ENCODE assay signal across 11 mouse cellular contexts in the genomic region with DNA sequence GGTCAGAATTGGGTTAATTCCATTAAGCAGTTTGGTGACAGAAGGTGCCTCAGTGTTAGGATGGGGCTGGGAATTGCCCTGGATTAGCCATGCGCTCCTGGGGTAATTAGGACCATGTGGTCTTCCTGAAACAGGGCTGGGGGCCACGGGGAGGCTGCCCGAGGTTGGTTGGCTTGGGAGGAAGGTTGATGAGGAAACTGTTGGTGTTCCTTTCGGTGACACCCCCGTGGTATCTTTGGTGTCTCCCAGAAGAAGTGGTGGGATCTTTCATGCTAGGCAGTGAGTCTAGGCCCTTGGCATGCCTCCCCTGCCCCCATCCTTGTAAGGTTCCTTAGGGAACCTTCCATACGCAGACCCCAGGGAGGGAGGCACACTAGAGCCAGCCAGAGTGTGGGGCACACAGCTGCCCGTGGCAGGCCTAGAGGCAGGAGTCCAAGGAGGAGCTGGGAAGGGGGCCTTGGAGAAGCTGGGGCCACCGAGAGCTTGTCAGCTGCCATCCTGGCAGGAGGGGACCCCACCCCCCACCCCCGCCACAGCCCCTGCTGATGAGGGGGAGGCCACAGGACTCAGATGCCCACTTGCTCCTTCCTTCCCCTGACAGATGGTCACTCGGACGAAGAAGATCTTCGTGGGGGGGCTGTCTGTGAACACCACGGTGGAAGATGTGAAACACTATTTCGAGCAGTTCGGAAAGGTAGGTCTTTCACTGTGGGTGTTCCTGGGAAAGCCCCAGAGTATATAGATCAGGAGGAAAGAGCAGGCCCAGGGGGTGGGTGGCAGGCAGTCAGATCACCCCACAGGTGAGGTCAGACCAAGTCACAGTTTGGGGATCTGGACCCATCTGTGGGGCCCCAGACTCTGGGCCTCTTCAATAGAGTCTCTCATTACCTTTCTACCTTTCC. TPM values are rescaled to one million over a fixed set of nuclear protein-coding genes. Genes with fewer than 3 reads are reported as not detected.
DNase-seq lines count a peak whose midpoint lies in the region; ATAC-seq lines count a peak whose summit lies in the region.
"Had no signal": no experiment of that assay in that cellular context is flagged by ENCODE, and none has a peak within 500 bp of the region (broad histone marks: within the 10 kb centered on the region; RNA-seq: fewer than 3 reads in every experiment).

No protein-coding gene starts in this region.

- H3K4me2 ChIP-seq in embryonic facial prominence, embryonic 15.5 days (replicated peaks), result peak overlapping the region; percentile 52
- no peak overlapping the region for H3K4me2 ChIP-seq in intestine, embryonic 16.5 days (ENCODE audit: low read depth, low read length)
- H3K4me2 ChIP-seq in neural tube, embryonic 13.5 days, result peak overlapping the region; percentile 93

- 31% methylated on average over 15 of the region's 15 CpGs for WGBS in embryonic facial prominence, embryonic 15.5 days
- 57% methylated on average over 15 of the region's 15 CpGs for whole genome bisulfite sequencing in intestine, embryonic 16.5 days
- WGBS in neural tube, embryonic 13.5 days, result 14% methylated on average over 15 of the region's 15 CpGs

- peak overlapping the region; percentile 85 for H3K27ac ChIP-seq in embryonic facial prominence, embryonic 15.5 days (replicated peaks)
- peak overlapping the region; percentile 63 for H3K27ac ChIP-seq in intestine, embryonic 16.5 days (ENCODE audit: low read length)
- H3K27ac ChIP-seq in neural tube, embryonic 13.5 days (replicated peaks), result peak overlapping the region; percentile 100

- H3K4me3 ChIP-seq in embryonic facial prominence, embryonic 15.5 days (replicated peaks), result no peak overlapping the region
- H3K4me3 ChIP-seq in intestine, embryonic 16.5 days (ENCODE audit: low read length), result no peak overlapping the region
- H3K4me3 ChIP-seq in neural tube, embryonic 13.5 days, result peak overlapping the region; percentile 97

- no peaks in the 10 kb centered on the region for H3K27me3 ChIP-seq in embryonic facial prominence, embryonic 15.5 days
- H3K27me3 ChIP-seq in intestine, embryonic 16.5 days (replicated peaks; ENCODE audit: control insufficient read depth, insufficient read depth, low read length), result no peaks in the 10 kb centered on the region
- no peaks in the 10 kb centered on the region for H3K27me3 ChIP-seq in neural tube, embryonic 13.5 days

- no peak for ATAC-seq in embryonic facial prominence, embryonic 15.5 days (ENCODE audit: insufficient number of reproducible peaks, low FRiP score, low TSS enrichment, low read depth)
- no peak for ATAC-seq in intestine, embryonic 16.5 days
- ATAC-seq in neural tube, embryonic 13.5 days (ENCODE audit: low read depth), result no peak
- ATAC-seq in megakaryocyte-erythroid progenitor cell, adult 5-6 weeks (replicated peaks; ENCODE audit: low FRiP score, low TSS enrichment, poor library complexity, severe bottlenecking), result no peak

- no peaks in the 10 kb centered on the region for H3K9me3 ChIP-seq in embryonic facial prominence, embryonic 15.5 days (replicated peaks)
- H3K9me3 ChIP-seq in intestine, embryonic 16.5 days (ENCODE audit: control insufficient read depth, low read length), result no peaks in the 10 kb centered on the region
- no peaks in the 10 kb centered on the region for H3K9me3 ChIP-seq in neural tube, embryonic 13.5 days

- 0 out of 2 replicates have a peak, but pooled peaks cover under 1% of the 10 kb centered on the region for H3K36me3 ChIP-seq in embryonic facial prominence, embryonic 15.5 days
- H3K36me3 ChIP-seq in intestine, embryonic 16.5 days (ENCODE audit: control insufficient read depth, insufficient read depth, low read length), result 0 out of 2 replicates have a peak, but pooled peaks cover 7% of the 10 kb centered on the region
- H3K36me3 ChIP-seq in neural tube, embryonic 13.5 days, result peaks cover 45% of the 10 kb centered on the region

- H3K4me1 ChIP-seq in embryonic facial prominence, embryonic 15.5 days, result peaks cover 81% of the 10 kb centered on the region
- H3K4me1 ChIP-seq in intestine, embryonic 16.5 days (ENCODE audit: control insufficient read depth, insufficient read depth, low read length), result peaks cover 34% of the 10 kb centered on the region
- H3K4me1 ChIP-seq in neural tube, embryonic 13.5 days (replicated peaks), result peaks cover 96% of the 10 kb centered on the region

- peak; percentile 51 to 57 for DNase-seq in cerebellum, postnatal 14 days
- DNase-seq in cerebellum, postnatal 36 days, result no peak
- DNase-seq in gastrocnemius, adult 8-10 months (ENCODE audit: low spot score in 2 of 2), result no peak
- DNase-seq in yolk sac, embryonic 10.5 days (ENCODE audit: low spot score), result no peak
- DNase-seq: cerebellum, adult 18-20 months; lung, postnatal 4 days had no signal

- no peak overlapping the region for H3K9ac ChIP-seq in embryonic facial prominence, embryonic 15.5 days
- H3K9ac ChIP-seq in intestine, embryonic 16.5 days (ENCODE audit: low read depth, low read length), result no peak overlapping the region
- peak overlapping the region; percentile 100 for H3K9ac ChIP-seq in neural tube, embryonic 13.5 days

RNA-seq across cellular contexts. Expression of a gene that starts 5.7 kb away (rescaled TPM):
- 14.1 and 19.1 TPM in 2 replicates for polyA plus RNA-seq in embryonic facial prominence, embryonic 15.5 days (2015; fragmentation: Nextera tagmentation; extraction: Ambion mirVana)
- polyA plus RNA-seq in intestine, embryonic 16.5 days (2015; fragmentation: Nextera tagmentation; extraction: Ambion mirVana), result 3.0 and 4.5 TPM in 2 replicates
- polyA plus RNA-seq in neural tube, embryonic 13.5 days (2015; fragmentation: Nextera tagmentation; extraction: Ambion mirVana), result 66.5 and 66.7 TPM in 2 replicates
- under 1 TPM in 2 of 4 experiments, not detected in 2; 0.19 to 0.27 TPM for total RNA-seq in gastrocnemius, adult 8-10 months (2022)
- not detected in 2 replicates for total RNA-seq in megakaryocyte-erythroid progenitor cell, adult 5-6 weeks (2014; fragmentation: Nextera tagmentation)
- not detected in 2 replicates for total RNA-seq in megakaryocyte-erythroid progenitor cell, adult 5-6 weeks (2017)
- total RNA-seq: granulocyte monocyte progenitor cell, adult 5-6 weeks had no signal

RNA-seq across cellular contexts. Expression of a gene that starts 31.0 kb away (rescaled TPM):
- polyA plus RNA-seq in embryonic facial prominence, embryonic 15.5 days (2015; fragmentation: Nextera tagmentation; extraction: Ambion mirVana), result not detected in 2 replicates
- 1.2 and 1.3 TPM in 2 replicates for polyA plus RNA-seq in intestine, embryonic 16.5 days (2015; fragmentation: Nextera tagmentation; extraction: Ambion mirVana)
- 0.95 TPM in 1 of 2 replicates, not detected in the other for polyA plus RNA-seq in neural tube, embryonic 13.5 days (2015; fragmentation: Nextera tagmentation; extraction: Ambion mirVana)
- not detected for total RNA-seq in gastrocnemius, adult 8-10 months (2022)
- total RNA-seq in megakaryocyte-erythroid progenitor cell, adult 5-6 weeks (2014; fragmentation: Nextera tagmentation), result not detected in 2 replicates
- total RNA-seq in megakaryocyte-erythroid progenitor cell, adult 5-6 weeks (2017), result not detected in 2 replicates
- total RNA-seq: granulocyte monocyte progenitor cell, adult 5-6 weeks had no signal

RNA-seq across cellular contexts. Expression of a gene that starts 49.4 kb away (rescaled TPM):
- polyA plus RNA-seq in embryonic facial prominence, embryonic 15.5 days (2015; fragmentation: Nextera tagmentation; extraction: Ambion mirVana), result 29.2 and 32.8 TPM in 2 replicates
- 20.4 and 23.1 TPM in 2 replicates for polyA plus RNA-seq in intestine, embryonic 16.5 days (2015; fragmentation: Nextera tagmentation; extraction: Ambion mirVana)
- polyA plus RNA-seq in neural tube, embryonic 13.5 days (2015; fragmentation: Nextera tagmentation; extraction: Ambion mirVana), result 26.8 and 33.0 TPM in 2 replicates
- 10 to 100 TPM in 1 of 4 experiments, 1 to 10 TPM in 3; 7.2 to 13.5 (median 9.4) TPM for total RNA-seq in gastrocnemius, adult 8-10 months (2022)
- 10.7 and 20.4 TPM in 2 replicates for total RNA-seq in megakaryocyte-erythroid progenitor cell, adult 5-6 weeks (2014; fragmentation: Nextera tagmentation)
- 3.4 and 7.2 TPM in 2 replicates for total RNA-seq in megakaryocyte-erythroid progenitor cell, adult 5-6 weeks (2017)

Comparison
In these comparisons a context has a peak if more than half of its experiments do, and no peak if none do; other contexts are left out.
1. DNase-seq: peak in cerebellum, postnatal 14 days (2 of 2); none in cerebellum, postnatal 36 days (0 of 2), gastrocnemius, adult 8-10 months (0 of 2) and yolk sac, embryonic 10.5 days (single experiment).
2. Peak in every context shown above with its lines, with median percentiles within 50 percentile points of each other: H3K27ac ChIP-seq.